Mouse (Mus musculus): ENCODE data around the gene Zbtb14. TPM values are rescaled to one million over a fixed set of nuclear protein-coding genes. Genes with fewer than 3 reads are reported as not detected.

Gene Zbtb14
- polyA plus RNA-seq, 1 experiment from 2014 or later = 24.9 TPM

- H3K36me3 ChIP-seq (ENCODE audit: insufficient read depth) = peaks cover 25% of the 10 kb centered on the region
- H3K27me3 ChIP-seq (ENCODE audit: insufficient read depth, low read length) = no peaks in the 10 kb centered on the region
- 0 out of 2 replicates have a peak, but pooled peaks cover 5% of the 10 kb centered on the region for H3K4me1 ChIP-seq (ENCODE audit: insufficient read depth)
- H3K9me3 ChIP-seq (ENCODE audit: low read depth, low read length) = no peaks in the 10 kb centered on the region
- DNase-seq (peak; percentile 72), ATAC-seq (ENCODE audit: insufficient read depth) (peak; percentile 5; the same call in 1 of the 2 replicates)
- H3K4me3 ChIP-seq (ENCODE audit: low read depth, low read length) = peak overlapping the region; percentile 80
- H3K9ac ChIP-seq = peak overlapping the region; percentile 91
- H3K4me2 ChIP-seq = peak overlapping the region; percentile 87
- under 1% methylated on average over 37 of the region's 37 CpGs for WGBS
- H3K27ac ChIP-seq (ENCODE audit: low read depth) = peak overlapping the region; percentile 100
- TF ChIP-seq CTCF (IDR thresholded peaks at IDR 0.05; ENCODE audit: low read depth) = no peak
Observed at GRCm38 (mm10) chr17:69383941-69384665, 1.3 kb downstream of the Zbtb14 start.

- WGBS = 31% methylated on average over 14 of the region's 16 CpGs
- Histone ChIP-seq H3K27ac (ENCODE audit: low read depth) (no peak overlapping the region), H3K4me3 (ENCODE audit: low read depth, low read length) (no peak overlapping the region), H3K36me3 (ENCODE audit: insufficient read depth) (peaks cover 5% of the 10 kb centered on the region; the same call in 1 of the 2 replicates), H3K9me3 (ENCODE audit: low read depth, low read length) (no peaks in the 10 kb centered on the region), H3K9ac (no peak overlapping the region), H3K4me2 (peak overlapping the region; percentile 38; the same call in 1 of the 2 replicates), H3K27me3 (ENCODE audit: insufficient read depth, low read length) (no peaks in the 10 kb centered on the region), H3K4me1 (ENCODE audit: insufficient read depth) (no peaks in the 10 kb centered on the region)
- ATAC-seq (ENCODE audit: insufficient read depth) = no peak; the same call in 1 of the 2 replicates
- TF ChIP-seq CTCF (IDR thresholded peaks at IDR 0.05; ENCODE audit: low read depth) = peak; percentile 24; the same call in 1 of the 2 replicates
- DNase-seq = peak; percentile 25
Observed at GRCm38 (mm10) chr17:69396147-69397033, 13.5 kb downstream of the Zbtb14 start.

GRCm38 (mm10) chr17:69397163-69397562, 14.3 kb downstream of the Zbtb14 start:
- Histone ChIP-seq H3K9ac (no peak overlapping the region), H3K27me3 (ENCODE audit: insufficient read depth, low read length) (no peaks in the 10 kb centered on the region), H3K4me1 (ENCODE audit: insufficient read depth) (no peaks in the 10 kb centered on the region), H3K36me3 (ENCODE audit: insufficient read depth) (no peaks in the 10 kb centered on the region), H3K27ac (ENCODE audit: low read depth) (no peak overlapping the region), H3K9me3 (ENCODE audit: low read depth, low read length) (no peaks in the 10 kb centered on the region), H3K4me2 (no peak overlapping the region), H3K4me3 (ENCODE audit: low read depth, low read length) (no peak overlapping the region)
- ATAC-seq (ENCODE audit: insufficient read depth) (no peak), DNase-seq (no peak)
- 48% methylated on average over 5 of the region's 5 CpGs for WGBS
- no peak for TF ChIP-seq CTCF (IDR thresholded peaks at IDR 0.05; ENCODE audit: low read depth)

GRCm38 (mm10) chr17:69398092-69398491, 15.2 kb downstream of the Zbtb14 start:
- TF ChIP-seq CTCF (IDR thresholded peaks at IDR 0.05; ENCODE audit: low read depth) = no peak
- Histone ChIP-seq H3K9ac (no peak overlapping the region), H3K27me3 (ENCODE audit: insufficient read depth, low read length) (no peaks in the 10 kb centered on the region), H3K4me3 (ENCODE audit: low read depth, low read length) (no peak overlapping the region), H3K4me1 (ENCODE audit: insufficient read depth) (no peaks in the 10 kb centered on the region), H3K4me2 (no peak overlapping the region), H3K27ac (ENCODE audit: low read depth) (no peak overlapping the region), H3K36me3 (ENCODE audit: insufficient read depth) (no peaks in the 10 kb centered on the region), H3K9me3 (ENCODE audit: low read depth, low read length) (no peaks in the 10 kb centered on the region)
- DNase-seq = no peak
- no peak for ATAC-seq (ENCODE audit: insufficient read depth)

- no peak for TF ChIP-seq CTCF (IDR thresholded peaks at IDR 0.05; ENCODE audit: low read depth)
- no peaks in the 10 kb centered on the region for H3K9me3 ChIP-seq (ENCODE audit: low read depth, low read length)
- H3K4me1 ChIP-seq (ENCODE audit: insufficient read depth) = no peaks in the 10 kb centered on the region
- no peaks in the 10 kb centered on the region for H3K36me3 ChIP-seq (ENCODE audit: insufficient read depth)
- no peak overlapping the region for H3K4me2 ChIP-seq
- H3K4me3 ChIP-seq (ENCODE audit: low read depth, low read length) = no peak overlapping the region
- H3K27me3 ChIP-seq (ENCODE audit: insufficient read depth, low read length) = no peaks in the 10 kb centered on the region
- H3K27ac ChIP-seq (ENCODE audit: low read depth) = no peak overlapping the region
- WGBS = 76% methylated on average over 2 of the region's 2 CpGs
- H3K9ac ChIP-seq = no peak overlapping the region
- ATAC-seq (ENCODE audit: insufficient read depth) = no peak
- no peak for DNase-seq
Observed at GRCm38 (mm10) chr17:69401146-69401545, 18.3 kb downstream of the Zbtb14 start.

GRCm38 (mm10) chr17:69416163-69416562, 33.3 kb downstream of the Zbtb14 start:
- H3K4me1 ChIP-seq (ENCODE audit: insufficient read depth) = 0 out of 2 replicates have a peak, but pooled peaks cover 9% of the 10 kb centered on the region
- no peak for TF ChIP-seq CTCF (IDR thresholded peaks at IDR 0.05; ENCODE audit: low read depth)
- no peaks in the 10 kb centered on the region for H3K9me3 ChIP-seq (ENCODE audit: low read depth, low read length)
- 0 out of 2 replicates have a peak overlapping the region, but pooled peaks have one; percentile 97 for H3K27ac ChIP-seq (ENCODE audit: low read depth)
- H3K27me3 ChIP-seq (ENCODE audit: insufficient read depth, low read length) = no peaks in the 10 kb centered on the region
- ATAC-seq (ENCODE audit: insufficient read depth) (no peak), DNase-seq (no peak)
- peak overlapping the region; percentile 89 for H3K9ac ChIP-seq
- no peaks in the 10 kb centered on the region for H3K36me3 ChIP-seq (ENCODE audit: insufficient read depth)
- H3K4me2 ChIP-seq = peak overlapping the region; percentile 77
- peak overlapping the region; percentile 76 for H3K4me3 ChIP-seq (ENCODE audit: low read depth, low read length)
